In genomic region chr10:115356106-115356505, GRCm38 (mm10) we compare ENCODE assay signal across 22 mouse cellular contexts.
"Had no signal": no experiment of that assay in that cellular context is flagged by ENCODE, and none has a peak within 500 bp of the region (broad histone marks: within the 10 kb centered on the region; RNA-seq: fewer than 3 reads in every experiment).

No protein-coding gene starts in this region.

- DNase-seq: forebrain, postnatal 0 days; gastrocnemius, postnatal 14 days; gastrocnemius, postnatal 36 days; heart, adult 11 months; heart, adult 2 months; heart, postnatal 14 days; heart, postnatal 36 days; kidney, adult 11 months; kidney, postnatal 25 days; layer of hippocampus, adult 9-11 months; layer of hippocampus, postnatal 36 days; left cerebral cortex, postnatal 4 days had no signal

- H3K4me3 ChIP-seq: heart, adult 2 months; heart, embryonic 13.5 days; heart, embryonic 15.5 days; hindbrain, embryonic 13.5 days; hindbrain, embryonic 15.5 days; limb, embryonic 13.5 days; limb, embryonic 15.5 days; liver, embryonic 12.5 days had no signal

- H3K27me3 ChIP-seq: heart, embryonic 13.5 days; heart, embryonic 15.5 days; hindbrain, embryonic 13.5 days; hindbrain, embryonic 15.5 days; limb, embryonic 13.5 days; limb, embryonic 15.5 days; liver, embryonic 12.5 days had no signal

- H3K27ac ChIP-seq: heart, adult 2 months; heart, embryonic 13.5 days; heart, embryonic 15.5 days; hindbrain, embryonic 13.5 days; hindbrain, embryonic 15.5 days; hindbrain, postnatal 0 days; kidney, postnatal 0 days; limb, embryonic 13.5 days; limb, embryonic 15.5 days; liver, embryonic 12.5 days; liver, embryonic 14.5 days had no signal
